Mouse (Mus musculus): Measurements from ENCODE around the gene Ddx6. TPM values are rescaled to one million over a fixed set of nuclear protein-coding genes. Genes with fewer than 3 reads are reported as not detected.
"Not testable (repeated sequence)": the region's sequence is repeated elsewhere in the genome, so short reads cannot be mapped to it uniquely, and the experiment has no call there.

Ddx6 gene
- 100 to 1,000 TPM; 146 to 157 TPM for total RNA-seq (2021)
- long read RNA-seq, experiment 1, partial matches to known transcripts, result 0 of 135 reads
- long read RNA-seq, experiment 1, other reads (novel, unspliced or antisense), result 135 of 135 reads
- long read RNA-seq, experiment 2, full-length matches to known transcripts, result 40 of 135 reads
- long read RNA-seq, experiment 2, partial matches to known transcripts, result 12 of 135 reads
- long read RNA-seq, experiment 2, other reads (novel, unspliced or antisense), result 83 of 135 reads

DNA sequence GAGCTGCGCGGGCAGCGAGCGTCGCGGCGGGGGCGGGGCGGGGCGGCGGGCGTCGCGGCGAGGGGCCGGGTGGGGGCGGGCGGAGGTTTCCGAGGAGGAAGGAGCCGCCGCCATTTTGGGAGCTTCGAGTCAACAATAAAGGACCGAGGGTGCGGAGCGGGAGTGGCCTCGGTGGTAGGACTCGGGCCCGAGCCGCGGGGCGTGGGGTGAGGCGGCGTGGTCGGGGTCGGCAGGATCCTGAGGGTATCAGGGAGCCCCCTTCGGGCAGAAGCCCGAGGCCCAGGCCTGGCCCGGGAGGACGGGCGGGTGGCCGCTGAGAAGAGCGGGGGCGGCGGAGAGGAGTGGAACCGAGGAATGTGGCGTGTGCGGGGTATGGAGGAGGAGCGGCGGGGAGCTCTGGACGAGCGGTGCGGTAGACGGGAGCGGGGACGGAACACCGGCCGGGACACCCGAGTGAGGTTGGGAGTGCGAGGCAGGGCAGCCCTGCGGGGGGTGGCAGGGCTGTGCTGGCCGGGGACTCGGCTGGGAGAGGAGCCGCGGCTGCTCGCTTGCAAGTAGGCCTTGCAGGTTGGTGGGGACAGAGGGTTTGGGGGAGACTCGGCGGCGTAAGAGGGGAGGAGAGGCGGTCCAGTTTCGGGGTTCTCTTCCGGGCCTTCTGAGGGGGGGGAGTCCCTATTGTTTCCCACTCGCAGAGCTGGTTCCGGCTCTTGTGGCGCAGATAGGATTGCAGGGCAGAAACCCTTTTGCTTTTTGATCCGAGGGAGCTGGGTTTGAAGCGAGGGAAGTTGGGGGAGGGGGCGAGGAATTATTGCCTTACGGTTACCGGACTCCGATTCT lies at the start of gene Ddx6:
Ddx6 (plus strand) TSS at position 114 of the 837 bp plus-strand sequence.
- peak; percentile 35 to 53 for DNase-seq (ENCODE audit: low spot score in 2 of 2)

- no peak for DNase-seq (ENCODE audit: low spot score in 2 of 2)
These were observed 43.1 kb upstream of the Ddx6 start, which contains the start of gene Cxcr5 for GRCm38 (mm10) chr9:44561597-44561996. Cxcr5 (minus strand) TSS chr9:44561877.

DNA sequence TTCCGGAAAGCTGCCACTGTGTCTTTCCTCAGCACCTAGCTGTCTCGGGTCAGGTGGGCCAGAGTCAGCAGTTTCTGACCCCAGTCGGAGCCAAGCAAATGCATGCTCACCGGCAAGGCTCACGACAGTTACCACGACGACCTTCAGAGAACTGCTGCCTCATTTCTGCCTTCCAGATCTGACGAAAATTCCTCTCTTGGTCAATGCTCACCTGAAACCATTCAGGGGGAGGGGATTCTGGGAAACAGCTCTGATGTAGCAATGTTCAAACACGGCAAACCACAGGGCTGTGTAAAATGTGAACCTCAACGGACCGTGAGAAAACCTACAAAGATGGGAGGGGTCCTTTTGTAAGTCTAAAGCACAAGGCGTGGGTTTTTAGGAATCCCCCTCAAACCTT lies 41.8 kb upstream of the Ddx6 start:
- DNase-seq (ENCODE audit: low spot score in 2 of 2), result no peak

DNA sequence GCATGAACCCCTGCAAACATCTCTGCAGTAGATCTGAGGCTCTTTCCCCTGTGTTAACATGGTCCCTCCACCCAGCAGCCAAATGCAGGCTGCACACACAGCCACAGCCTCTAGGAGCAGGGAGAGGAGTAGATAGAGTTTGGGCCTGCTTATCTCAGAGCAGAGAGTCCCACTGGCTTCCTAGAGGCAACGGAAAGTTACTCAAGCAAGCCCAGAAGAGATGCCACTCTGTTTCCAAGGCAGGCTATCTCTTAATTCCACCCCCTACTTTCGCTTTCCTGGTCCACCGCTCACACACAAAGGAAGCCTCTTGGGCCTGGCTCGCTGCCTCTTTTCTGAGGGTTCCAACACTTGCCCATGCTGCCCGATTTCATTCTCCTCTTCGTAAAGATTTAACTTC lies 39.3 kb upstream of the Ddx6 start:
- no peak for DNase-seq (ENCODE audit: low spot score in 2 of 2)

- no peak for DNase-seq (ENCODE audit: low spot score in 2 of 2)
These were observed 37.2 kb upstream of the Ddx6 start for GRCm38 (mm10) chr9:44567338-44568082.

GRCm38 (mm10) chr9:44568083-44568455 lies 36.6 kb upstream of the Ddx6 start:
- no peak for DNase-seq (ENCODE audit: low spot score in 2 of 2)

- no peak for DNase-seq (ENCODE audit: low spot score in 2 of 2)
These were observed 33.7 kb upstream of the Ddx6 start for GRCm38 (mm10) chr9:44570939-44571382.

DNA sequence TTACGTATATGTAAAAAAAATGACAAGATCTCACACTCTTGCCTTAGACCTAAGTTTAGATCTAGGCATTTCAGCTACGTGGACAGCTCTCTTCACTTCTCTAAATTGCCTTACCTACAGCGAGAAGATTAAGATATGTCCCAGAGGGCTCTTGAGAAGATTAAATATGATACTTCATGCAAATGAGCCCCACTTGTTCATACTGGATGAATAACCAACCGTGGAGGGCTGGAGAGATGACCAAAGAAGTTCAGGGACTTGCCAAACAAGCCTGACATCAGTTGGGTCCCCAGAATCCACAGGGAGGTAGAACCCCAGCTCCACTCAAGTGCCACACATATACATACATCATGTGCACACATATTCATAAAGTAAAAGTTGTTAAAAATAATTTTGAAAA lies 31.4 kb upstream of the Ddx6 start:
- no peak for DNase-seq (ENCODE audit: low spot score in 2 of 2)

- DNase-seq (ENCODE audit: low spot score in 2 of 2), result no peak
These were observed 29.6 kb upstream of the Ddx6 start for GRCm38 (mm10) chr9:44575095-44575494.

DNA sequence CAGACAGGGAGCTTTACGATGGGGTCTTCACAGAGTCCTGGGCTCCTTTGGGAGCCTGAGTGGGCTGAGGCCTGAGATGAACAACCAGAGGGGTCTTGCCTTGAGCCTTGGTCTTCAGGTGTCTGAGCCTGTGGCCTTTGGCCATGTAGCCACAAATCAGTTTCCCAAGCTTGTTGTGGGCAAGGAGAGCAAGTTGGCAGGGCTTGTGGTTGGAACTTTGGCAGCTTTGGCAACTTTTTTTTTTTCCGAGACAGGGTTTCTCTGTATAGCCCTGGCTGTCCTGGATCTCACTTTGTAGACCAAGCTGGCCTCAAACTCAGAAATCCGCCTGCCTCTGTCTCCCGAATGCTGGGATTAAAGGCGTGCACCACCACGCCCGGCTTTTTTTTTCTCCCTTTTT lies 28.6 kb upstream of the Ddx6 start:
- DNase-seq (ENCODE audit: low spot score in 2 of 2), result not testable (repeated sequence)

GRCm38 (mm10) chr9:44579392-44579791 lies 25.3 kb upstream of the Ddx6 start:
- no peak for DNase-seq (ENCODE audit: low spot score in 2 of 2)

GRCm38 (mm10) chr9:44580085-44580484 lies 24.6 kb upstream of the Ddx6 start:
- no peak for DNase-seq (ENCODE audit: low spot score in 2 of 2)

- DNase-seq (ENCODE audit: low spot score in 2 of 2), result no peak
These were observed 23.3 kb upstream of the Ddx6 start for GRCm38 (mm10) chr9:44581423-44581822.

GRCm38 (mm10) chr9:44582390-44582789 lies 22.3 kb upstream of the Ddx6 start:
- no peak for DNase-seq (ENCODE audit: low spot score in 2 of 2)

DNA sequence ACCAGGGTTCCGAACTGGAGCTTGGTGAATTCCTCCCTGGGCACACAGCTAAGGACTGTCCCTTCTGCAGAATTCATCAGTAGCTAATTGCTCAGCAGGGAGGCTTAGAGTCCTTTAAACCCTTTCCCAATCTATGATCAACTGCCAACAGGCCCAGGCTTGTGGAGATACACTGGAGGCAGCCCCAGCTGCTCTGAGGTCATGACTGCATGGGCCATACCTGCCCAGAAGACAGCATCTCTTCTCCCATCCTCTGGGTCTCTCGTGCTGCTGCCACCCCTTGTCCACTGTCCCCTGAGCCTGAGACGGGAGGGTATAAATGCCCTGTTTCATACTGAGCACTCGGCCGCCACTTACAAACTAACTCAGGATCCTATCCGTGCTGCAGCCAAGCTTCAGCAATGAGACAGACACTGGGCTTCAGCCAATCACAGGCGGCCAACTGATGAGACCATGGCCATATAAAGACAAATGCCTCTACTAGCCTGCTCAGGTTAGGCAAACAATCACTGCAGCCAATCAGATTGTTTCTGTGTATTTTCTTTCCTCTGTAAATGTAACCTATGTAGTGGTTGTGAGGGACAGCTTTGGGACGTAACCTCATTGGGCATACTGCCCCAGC lies 17.9 kb upstream of the Ddx6 start:
- DNase-seq (ENCODE audit: low spot score in 2 of 2), result no peak

GRCm38 (mm10) chr9:44587262-44588160 lies 17.2 kb upstream of the Ddx6 start:
- no peak for DNase-seq (ENCODE audit: low spot score in 2 of 2)

DNA sequence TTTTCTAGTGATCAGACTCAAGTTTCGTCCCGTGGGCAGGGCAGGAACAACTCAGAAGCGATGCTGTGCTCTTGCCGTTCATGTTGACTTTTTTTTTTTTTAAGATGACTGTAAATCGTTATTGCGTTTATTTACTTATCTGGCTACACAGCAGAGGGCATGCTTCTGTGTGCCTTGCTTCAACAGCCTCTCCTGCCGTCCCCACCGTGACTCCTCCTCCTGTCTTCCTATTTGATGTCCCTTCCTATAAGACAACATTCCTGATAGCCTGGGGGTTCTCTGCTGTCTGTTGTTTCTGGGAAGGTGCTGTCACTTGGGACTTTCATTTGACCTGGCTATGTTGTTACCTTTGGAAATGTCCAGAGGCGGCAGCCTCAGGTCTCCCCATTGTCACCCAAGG lies 16.1 kb upstream of the Ddx6 start:
- no peak for DNase-seq (ENCODE audit: low spot score in 2 of 2)

- no peak for DNase-seq (ENCODE audit: low spot score in 2 of 2)
These were observed 15.6 kb upstream of the Ddx6 start for GRCm38 (mm10) chr9:44589095-44589494.

- no peak for DNase-seq (ENCODE audit: low spot score in 2 of 2)
These were observed 13.7 kb upstream of the Ddx6 start for GRCm38 (mm10) chr9:44590969-44591368.

DNA sequence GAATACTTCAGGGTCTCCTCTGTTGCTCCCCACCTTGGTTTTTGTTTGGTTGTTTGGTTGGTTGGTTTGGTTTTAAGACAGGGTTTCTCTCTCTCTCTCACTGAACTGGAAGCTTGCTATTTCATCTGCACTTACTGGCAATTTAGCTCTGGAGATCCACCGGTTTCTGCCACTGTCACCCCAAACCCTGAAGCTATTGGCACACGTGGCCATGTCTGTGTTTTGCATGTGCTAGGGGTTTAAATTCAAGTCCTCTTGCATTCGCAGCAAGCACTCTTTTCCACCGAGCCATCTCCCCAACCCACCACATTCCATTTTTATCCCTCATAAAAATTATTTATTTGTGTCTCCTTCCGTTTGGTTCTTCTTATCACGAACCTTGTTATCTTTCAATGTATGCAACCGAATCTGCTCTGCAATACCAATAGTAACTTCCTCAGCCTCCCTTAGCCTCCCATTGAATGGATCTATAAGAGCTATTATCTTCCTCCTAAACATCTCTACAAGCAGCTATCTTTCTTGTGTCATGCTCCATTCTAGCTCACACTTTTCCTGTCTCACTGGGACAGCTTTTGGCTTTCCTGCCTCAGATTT lies 13.0 kb upstream of the Ddx6 start:
- DNase-seq (ENCODE audit: low spot score in 2 of 2), result no peak

Data from adrenal gland, postnatal 4 days (tissue).